Mouse (Mus musculus) embryo, embryonic 9.5 days (tissue): ENCODE measurements around the gene Myocd.
A peak's percentile ranks its signal among the peaks of the same experiment; 100 is the strongest.

Experiments used
- DNase-seq: peaks from one replicate; pipeline ENCODE4 v3.0.0-alpha.2; 2017; ENCODE audit errors: extremely low spot score

The Myocd gene

DNA sequence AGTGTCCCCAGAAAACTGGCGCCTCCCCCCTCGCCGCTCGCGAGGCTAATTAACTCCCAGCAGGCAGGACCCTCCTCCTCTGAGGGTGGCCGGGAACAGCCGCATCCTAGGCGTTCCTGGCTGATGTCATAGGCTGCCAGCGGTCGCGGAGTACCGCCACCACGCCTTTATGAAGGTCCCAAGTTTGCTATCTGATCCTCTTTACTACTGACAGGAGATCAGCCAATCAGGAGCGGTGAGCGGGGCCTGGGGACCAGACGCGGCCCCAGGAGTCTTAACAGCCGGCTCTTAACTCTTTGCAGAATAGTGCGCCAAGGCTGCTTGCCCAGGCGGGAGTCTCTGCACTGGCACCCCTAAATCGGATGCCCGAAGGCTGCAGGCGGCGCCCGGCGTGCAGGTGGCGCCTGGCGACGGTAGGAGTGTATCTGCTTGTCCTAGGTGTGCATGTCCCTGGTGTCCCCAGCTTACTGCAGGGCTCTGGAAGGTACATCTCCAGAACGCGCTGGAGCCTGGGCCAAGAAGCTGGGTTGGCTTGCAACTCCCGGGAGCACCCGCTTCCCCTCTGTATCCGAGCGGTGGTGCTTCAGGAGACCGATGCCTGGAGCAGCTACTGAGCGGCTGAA is at the start of gene Myocd:
Gene Myocd (minus strand): TSS at position 139 of the 623 bp plus-strand sequence.
- peak; percentile 77 for DNase-seq

DNA sequence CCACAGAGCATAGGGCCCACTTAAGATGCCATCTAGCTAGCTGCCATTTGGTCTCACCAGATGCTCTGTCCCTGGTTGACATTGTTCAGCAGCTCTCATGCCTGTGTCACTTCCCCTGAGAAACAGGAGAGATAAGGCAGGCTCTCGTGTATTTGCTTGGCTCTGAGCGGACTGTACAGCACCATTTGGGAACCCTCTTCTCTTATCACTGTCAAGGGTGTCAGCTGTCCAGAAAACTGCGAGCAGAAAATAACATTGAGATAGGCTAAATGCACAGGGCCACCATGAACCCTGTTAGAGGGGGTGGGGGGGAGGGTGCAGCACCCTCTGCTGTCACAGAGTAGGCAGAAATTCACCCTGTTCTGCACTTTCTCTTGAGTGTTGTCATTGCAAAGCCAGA is 34.0 kb upstream of the Myocd start:
- DNase-seq = no peak

DNA sequence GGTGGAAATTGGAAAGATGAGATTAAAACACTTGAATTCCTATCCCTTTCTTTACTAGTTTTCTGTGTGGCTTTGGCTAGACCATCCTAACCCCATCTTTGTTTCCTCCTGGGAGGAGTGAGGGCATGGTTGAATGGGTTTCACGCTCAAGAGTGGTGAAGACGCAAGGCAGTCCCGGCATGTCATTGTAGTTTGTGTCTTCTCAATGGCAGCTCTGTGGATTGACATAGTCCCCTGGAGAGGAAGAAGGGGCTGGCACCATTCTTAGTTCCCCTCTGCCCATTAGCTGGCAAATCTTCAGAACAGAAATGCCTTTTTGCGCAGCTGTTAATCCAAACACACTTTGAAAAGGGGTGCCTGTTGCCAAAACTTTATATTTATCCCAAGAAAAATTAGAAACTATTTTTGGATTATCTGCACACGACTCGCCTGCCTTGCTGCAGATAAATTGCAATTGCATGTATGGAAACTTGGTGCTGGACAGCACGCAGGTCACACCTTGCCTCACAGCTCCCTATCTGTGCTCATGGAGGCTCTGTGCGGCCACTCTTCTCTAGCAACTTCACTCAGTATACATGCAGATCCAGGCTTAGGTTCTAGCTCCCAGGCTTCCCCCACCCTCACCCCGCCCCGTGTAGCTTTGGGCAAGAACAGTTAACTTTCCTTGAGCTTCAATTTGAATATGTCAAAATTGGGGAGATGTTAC is 24.5 kb upstream of the Myocd start:
- no peak for DNase-seq

DNA sequence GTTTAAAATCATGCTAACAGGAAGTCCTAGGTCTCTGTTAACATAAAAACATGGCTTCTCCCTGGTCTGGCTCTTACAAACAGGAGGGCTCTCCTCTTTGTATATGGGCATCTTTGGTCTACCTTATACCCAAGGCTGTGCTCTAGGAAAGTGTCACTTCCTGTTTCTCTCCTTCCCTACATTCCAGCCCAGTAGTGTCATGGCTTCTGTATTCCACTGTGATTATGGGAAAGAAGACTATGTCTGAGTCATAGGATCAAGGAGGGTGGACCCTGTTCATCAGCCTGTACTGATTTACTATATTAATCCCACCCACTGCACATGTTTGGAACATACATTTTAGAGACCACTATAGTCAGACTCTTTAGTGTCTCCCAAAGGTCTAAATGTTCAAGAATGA is 23.2 kb upstream of the Myocd start:
- DNase-seq = no peak

DNA sequence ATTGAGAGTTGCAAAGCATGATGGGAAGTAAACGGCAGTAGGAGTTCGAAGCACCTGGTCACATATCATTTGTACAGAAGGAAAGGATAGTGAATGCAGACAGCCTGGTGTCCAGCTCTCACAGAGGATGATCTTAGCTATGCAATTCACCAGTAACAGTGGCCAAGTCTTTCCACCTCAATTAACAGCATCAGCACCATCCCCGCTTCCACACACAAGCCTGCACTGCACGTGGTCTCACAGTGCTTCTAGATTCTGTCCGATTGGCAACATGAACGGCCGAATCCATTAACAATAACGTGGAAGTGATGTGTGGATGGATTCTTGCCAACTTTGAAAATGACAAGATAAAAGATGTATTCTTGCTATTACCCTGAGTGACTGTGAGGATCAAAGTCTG is 17.9 kb upstream of the Myocd start:
- DNase-seq = no peak

DNA sequence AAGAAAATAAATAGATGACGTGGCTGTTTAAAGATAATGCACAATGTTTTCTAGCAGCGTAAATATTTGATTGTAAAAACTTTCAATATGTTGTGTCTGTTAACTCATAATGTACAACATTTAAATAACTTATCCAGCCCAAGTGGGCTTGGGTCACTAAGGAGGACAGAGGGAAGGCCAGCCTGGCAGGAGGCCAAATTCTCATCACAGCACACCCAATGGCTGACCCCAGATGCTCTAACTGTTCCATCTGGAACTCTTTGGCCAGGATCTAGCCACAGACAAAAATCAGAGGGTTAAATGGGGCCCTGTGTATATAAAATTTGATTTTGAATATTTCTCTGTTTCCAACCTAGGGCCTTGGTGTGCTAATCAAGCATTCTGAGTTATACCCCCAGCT is 16.4 kb upstream of the Myocd start:
- DNase-seq = no peak

DNA sequence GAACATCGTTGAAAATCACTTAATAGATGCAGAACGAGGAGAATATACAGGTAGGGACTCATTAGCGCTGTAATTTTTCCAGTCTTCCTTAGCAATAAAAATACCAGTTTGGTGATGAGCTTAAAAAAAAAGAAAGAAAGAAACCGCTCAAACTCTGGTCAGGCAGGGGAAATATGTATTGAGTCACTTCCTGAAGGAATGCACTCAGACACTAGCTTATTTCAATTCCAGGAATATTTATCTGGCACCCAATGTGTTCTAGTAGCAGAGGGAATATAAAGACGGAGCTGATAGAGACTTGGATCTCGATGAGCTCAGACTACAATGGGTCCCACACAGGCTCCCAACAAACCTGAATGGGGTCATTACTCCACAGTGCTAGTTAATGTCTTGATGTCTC is 5.7 kb upstream of the Myocd start:
- DNase-seq = no peak

DNA sequence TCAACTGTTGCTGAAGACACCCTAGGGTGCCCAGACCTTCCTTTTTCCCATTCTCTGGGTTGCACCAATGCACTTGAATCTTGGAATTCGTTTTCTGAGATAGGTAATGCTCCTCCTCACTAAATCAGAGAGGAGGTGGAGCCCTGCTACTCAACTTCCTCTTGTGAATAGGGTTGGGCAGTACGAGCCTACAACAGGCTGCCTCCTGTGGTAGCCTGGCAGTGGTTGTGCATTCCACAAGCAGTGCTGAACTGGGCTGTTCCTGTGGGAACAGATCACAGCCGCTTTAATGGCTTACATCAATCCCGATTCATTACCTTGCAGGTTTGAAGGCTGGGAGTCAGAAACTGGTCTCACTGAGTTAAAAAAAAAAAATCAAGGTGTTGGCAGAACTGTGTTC is 1.2 kb upstream of the Myocd start:
- no peak for DNase-seq

DNA sequence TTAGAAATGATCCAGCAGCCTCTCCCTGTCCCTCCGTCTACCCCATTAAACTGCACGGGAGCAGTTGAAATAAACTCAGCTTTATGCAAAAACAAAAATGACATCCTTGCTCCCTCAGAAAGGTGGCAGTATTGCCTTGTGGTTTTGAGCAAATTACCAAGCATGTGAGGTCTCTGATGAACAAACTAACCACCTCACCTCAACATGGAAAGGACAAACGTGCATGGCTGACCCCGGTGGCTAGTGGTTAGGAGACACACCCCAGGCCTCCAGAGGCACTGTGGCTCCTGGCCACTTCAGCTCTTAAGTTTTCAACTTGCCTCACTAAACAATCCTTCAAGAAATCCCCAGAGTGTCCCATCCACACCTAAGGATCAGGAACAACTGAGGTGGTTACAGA is 1.5 kb downstream of the Myocd start:
- DNase-seq = no peak

DNA sequence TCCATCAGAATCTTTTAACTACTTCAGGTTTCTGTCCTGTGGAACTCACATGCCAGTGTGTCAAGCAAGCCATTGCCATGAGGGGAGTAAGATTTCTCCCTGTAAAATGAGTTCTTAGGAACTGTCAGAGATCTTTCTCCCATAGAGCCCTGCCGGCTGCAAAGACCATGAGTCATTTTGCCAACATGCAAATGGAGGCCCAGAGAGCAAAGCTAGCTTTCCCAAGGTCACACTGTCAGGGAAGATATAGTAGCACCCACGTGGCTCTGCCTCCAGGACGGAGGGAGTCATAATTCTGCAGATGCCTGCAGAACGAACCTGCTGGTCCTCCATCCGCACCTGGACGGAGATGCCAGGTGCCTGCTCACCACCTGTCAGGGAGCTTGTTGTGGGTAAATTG is 6.3 kb downstream of the Myocd start:
- DNase-seq = no peak

DNA sequence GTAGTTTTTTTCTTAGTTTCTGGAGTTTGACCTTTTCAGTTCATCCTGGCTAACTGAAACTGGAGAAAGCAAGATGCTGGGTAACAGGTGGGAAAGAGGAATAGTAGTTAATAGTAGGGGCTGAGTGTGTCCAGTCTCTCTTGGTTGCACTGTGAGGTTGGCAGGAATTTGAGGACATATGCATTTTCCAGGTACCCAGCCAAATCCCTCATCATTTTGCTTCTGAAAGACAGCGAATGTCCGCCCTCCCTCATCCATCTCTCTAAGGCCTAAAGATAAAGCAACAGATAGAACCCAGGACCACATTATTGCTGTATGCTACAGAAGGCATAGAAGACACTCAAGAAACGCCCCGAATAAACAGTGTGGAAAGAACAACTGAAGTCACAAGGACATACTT is 10.8 kb downstream of the Myocd start:
- DNase-seq = no peak

DNA sequence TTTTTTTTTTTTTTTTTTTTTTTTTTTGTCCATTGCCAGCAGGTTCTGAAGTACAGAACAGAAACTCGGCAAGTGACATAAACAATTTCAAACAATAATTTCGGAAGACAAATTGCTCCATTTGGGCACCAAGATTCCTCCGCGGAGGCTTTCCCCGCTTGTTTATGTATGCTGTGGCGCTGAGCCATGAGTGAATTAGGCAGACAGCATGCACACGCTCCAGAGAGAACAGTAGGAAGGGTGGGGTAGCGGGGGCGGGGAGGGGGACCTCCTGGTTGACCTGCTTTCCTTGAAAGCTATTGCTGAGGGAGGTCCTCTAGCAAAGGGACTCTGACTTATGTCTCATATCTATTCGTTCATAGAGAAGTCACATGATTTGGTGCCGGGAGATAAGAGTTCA is 13.6 kb downstream of the Myocd start:
- no peak for DNase-seq

DNA sequence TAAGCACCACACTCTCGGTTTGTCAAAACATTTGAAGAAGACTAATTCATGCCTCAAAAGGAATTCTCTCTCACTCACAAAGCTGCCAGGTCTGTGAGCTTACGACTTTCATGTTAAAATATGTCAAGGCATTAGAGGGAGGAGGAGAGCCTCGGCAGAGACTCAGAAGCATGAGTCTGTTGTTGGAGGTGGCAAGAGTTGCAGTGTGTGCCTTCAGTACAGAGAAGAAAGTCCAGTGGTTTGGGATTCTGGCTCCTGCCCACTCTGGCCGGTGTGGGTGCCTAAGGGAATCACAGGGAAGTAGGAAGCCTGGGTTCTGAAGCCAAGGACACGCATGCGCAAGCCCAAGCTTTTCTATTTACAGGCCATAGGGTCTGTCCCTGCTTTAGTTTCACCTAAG is 14.2 kb downstream of the Myocd start:
- no peak for DNase-seq

DNA sequence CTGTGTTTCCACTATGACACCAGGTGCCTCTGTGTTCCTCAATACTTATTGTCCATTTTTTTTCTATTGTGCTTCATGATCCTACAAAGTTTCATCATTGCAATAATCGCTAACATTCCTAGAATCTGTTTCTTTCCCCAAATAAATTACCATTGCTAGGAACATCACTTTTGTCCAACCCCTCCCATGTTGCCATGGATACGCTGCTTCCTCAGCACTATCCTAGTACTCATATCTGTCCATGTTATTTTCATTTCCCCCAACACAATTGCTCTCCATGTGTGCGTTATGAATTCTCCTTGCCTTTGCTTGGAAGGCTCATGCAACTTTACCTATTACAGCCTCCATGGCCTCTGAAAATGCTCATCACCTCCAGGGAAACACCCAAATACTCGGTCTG is 19.4 kb downstream of the Myocd start:
- DNase-seq = no peak

DNA sequence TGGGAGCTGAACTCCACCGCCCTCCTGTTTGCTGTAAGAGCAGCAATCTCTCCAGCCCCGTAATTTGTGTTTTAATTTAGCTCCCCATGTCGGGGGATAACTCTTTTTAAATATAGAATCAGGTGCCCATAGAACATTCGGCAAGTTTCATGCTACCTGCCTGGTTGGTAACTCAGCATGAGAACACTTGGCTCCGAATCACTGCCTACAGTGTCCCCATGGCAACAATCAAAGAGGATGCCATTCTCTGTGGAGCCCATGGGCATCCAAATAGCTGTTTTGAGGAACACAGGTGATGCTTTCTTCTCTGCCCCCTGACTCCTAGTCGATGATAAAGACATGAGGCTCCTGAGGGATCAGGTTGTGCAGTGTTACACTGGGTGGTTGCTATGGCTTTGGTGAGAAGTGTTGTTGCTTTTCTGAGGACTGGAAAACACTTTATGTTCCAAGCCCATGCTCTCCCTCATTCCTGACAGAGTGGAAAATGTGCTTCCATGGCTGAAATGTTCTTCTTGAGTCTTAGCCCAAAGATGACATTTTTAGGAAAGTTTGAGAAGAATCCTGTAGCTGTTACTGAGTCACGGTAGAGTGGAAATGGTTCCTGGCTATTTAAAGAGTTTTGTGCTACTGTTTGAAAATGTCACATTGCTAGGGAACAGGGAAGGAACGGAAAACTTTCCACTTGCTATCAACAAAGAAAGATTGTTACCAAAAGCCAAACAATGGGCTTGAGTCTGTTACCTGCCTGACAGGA is 23.3 kb downstream of the Myocd start:
- DNase-seq = no peak

DNA sequence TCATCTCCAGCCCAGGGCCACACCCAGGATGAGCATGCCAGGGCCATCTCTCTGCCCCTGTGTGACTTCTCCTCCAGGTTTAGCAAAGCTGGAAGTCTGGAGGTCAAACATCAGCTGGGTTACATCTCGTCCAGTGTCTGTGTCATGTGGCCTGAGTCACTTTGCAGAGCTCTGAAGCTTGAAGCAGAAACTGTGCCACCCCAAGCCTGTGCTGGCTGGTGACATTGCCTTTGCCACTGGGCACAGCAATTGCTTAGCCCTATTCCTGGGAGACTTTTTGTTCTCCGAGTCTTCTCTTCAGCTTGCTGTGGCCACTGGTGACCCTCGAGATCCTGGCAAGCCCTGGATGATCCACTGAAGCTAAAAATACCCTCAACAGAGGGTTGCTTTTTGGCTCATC is 26.2 kb downstream of the Myocd start:
- no peak for DNase-seq

DNA sequence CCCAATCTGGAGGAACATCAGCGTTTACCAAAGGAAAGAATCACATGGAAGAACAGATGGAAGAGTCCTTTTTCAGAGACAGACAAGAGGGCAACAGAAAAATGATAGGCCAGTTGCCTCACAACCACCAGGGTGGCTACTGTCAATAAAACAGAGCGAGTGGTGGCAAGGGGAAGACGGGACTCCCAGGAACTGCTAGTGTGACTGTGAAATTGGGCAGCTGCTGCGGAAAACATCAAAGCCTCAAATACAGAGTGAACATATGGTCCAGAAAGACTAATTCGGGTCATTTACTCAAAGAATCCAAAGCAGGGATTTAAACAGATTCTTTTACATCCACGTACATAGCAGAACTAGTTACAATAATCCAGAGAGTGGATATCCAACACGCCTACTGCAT is 29.3 kb downstream of the Myocd start:
- DNase-seq = no peak

DNA sequence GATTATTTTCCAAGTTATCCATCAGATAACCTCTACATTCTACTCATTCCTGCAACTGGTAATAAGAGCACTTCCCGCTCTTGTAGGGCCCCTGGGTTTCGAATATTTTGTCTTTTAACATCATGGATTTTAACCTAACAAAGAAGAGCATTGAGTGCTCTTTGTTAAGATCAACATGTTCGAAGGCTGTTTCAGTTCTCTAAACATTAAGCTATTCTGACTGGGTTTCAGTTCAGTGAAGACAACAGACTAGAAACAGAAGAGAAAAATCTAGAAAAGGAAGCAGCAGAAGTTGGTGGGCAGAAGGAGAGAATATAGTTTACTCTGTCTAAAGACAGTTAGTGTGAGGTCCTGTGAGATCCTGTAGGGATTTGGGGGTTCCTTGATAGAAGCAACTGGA is 31.9 kb downstream of the Myocd start:
- no peak for DNase-seq

DNA sequence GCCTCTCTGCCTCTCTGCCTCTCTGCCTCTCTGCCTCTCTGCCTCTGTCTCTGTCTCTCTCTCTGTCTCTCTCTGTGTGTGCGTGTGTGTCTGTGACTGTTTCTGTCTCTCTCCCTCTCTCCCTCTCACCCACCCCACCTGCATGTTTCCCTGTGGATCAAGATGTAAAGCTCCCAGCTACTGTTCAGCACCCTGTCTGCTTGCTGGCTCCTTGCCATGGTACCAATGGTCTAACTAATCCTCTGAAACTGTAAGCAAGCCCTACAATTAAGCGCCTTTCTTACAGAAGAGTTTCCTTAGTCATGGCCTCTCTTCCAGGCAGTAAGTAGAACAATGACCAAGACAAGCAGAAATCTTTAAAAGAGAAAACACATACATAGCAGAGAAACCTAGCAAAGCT is 32.9 kb downstream of the Myocd start:
- DNase-seq = no peak

DNA sequence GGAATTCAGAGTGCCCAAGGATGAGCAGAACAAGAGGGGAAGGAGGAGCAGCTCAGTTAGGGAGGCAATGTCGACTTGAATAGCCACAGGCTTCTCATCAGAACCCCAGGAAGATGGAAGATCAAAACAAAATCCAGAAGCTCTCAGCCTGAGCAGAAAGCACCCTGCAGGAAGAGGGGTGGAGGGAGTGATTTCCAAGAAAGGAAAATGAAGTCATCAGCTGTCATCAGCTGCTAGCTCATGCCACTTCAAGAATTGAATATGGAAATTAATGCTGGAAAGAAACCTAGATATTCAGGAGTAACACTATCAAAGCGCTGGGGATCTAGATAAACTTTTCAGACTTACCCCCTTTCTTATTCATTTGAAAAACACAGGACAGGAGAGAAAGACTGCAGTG is 34.4 kb downstream of the Myocd start:
- no peak for DNase-seq

DNA sequence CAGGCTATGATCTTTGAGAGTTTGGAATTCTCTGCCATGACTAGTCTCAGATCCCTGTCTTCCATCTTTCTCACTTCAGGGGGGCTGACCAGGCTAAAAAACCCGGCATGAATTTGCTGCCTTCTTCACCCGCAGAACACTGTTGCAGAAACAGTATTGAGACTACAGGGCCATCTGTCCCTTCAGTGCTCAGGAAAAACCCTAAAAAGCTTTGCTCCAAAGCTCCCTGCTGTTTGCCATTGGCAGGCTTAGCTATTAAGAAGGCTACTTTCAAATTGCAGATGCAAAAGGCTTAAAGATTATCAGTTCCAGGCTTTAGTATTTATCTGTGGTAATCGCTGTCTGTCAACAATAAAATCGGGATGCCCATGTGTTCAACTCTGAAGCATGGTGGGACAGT is 38.0 kb downstream of the Myocd start:
- DNase-seq = no peak

DNA sequence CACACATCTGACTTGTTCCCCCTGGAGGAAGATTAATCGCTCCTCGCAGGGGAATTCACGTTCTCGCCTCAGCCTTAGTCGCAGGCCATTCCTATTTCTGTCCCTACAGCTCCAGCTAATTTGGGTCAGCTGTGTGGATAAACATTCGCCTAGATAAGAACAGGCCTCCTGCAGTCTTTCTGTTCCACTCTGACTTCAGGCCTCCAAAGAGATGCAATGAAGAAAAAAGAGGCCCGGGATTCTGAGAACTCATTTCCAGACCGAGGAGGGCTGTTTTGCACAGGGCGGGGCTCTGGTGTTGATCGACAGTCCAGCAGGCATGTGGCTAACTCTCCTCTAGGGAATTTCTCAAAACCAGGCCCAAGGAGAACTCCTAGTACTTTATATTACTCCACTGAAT is 43.0 kb downstream of the Myocd start:
- DNase-seq = peak; percentile 14

DNA sequence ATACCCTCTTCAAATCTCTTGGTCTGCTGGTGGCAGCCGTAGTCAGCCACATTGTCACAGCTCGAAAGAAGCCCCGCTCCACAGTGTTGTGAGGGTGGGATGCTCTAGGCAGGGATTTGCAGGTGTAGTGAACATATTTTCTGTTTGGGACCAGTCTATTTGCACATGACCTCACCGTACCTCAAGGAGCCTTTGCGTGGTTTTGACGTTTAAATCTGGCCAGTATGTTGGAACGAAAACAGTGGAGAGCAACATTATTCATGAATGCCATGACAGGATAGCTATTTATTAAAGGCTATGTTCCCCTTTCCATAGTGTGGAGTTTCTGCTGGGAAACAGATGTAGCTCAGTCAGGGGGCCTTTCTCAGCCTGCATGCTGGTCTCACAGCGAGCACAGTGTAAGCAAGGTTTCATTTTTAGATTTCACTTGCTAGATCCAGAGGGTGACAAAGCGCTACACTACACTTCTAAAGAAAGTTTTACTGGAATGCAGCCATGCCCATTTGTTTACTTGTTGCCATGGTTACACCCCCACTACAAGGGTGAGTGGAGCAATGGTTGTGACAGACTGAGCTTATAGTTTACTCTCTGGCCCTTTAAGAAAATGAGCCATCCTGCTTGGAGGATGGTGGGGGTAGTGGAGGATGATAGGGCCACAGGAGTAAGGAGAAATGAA is 54.7 kb downstream of the Myocd start:
- peak; percentile 16 for DNase-seq
